Mouse (Mus musculus) hindbrain, embryonic 12.5 days (tissue): ENCODE measurements around the gene Plekhg4. TPM values are rescaled to one million over a fixed set of nuclear protein-coding genes. Genes with fewer than 3 reads are reported as not detected.

Experiments used
- ATAC-seq: fragments of 200-750 bp; cut with Nextera tagmentation; 2 replicates; pipeline ENCODE4 v1.8.0; 2017; ENCODE audit warnings: moderate TSS enrichment; ENCODE audit not compliant: low FRiP score
- H3K27ac ChIP-seq: fragments of 300-500 bp; sonication (generic); 2 replicates; pipeline ENCODE4 v1.5.1; 2016; ENCODE audit warnings: mild to moderate bottlenecking
- H3K27me3 ChIP-seq: fragments of 300-500 bp; sonication (generic); 2 replicates; pipeline ENCODE4 v1.6.1; 2016; ENCODE audit warnings: mild to moderate bottlenecking
- H3K36me3 ChIP-seq: fragments of 300-500 bp; sonication (generic); 2 replicates; pipeline ENCODE4 v1.6.1; 2016; ENCODE audit warnings: mild to moderate bottlenecking
- H3K4me1 ChIP-seq: fragments of 300-500 bp; sonication (generic); 2 replicates; pipeline ENCODE4 v1.6.1; 2016
- H3K4me2 ChIP-seq: fragments of 300-500 bp; sonication (generic); replicated peaks from 2 replicates; pipeline ENCODE4 v1.6.1; 2016; ENCODE audit warnings: mild to moderate bottlenecking
- H3K4me3 ChIP-seq: fragments of 300-500 bp; sonication (generic); 2 replicates; pipeline ENCODE4 v1.5.1; 2016; ENCODE audit warnings: mild to moderate bottlenecking
- H3K9ac ChIP-seq: fragments of 300-500 bp; sonication (generic); 2 replicates; pipeline ENCODE4 v1.6.1; 2016; ENCODE audit warnings: mild to moderate bottlenecking, moderate library complexity
- H3K9me3 ChIP-seq: fragments of 300-500 bp; sonication (generic); replicated peaks from 2 replicates; pipeline ENCODE4 v1.6.1; 2016; ENCODE audit warnings: mild to moderate bottlenecking
- WGBS: fragments of 180-500 bp; shearing (Covaris S2); methylation state at CpG from one replicate; pipeline ENCODE4 v1.1.7; 2016; 5-methylcytosine and 5-hydroxymethylcytosine counted together
- polyA plus RNA-seq: library from polyadenylated mRNA; unstranded; fragments of >200 nt; fragmentation: Nextera tagmentation; extraction: Ambion mirVana; gene quantifications from 2 replicates; pipeline ENCODE4 v1.2.1, GENCODE M21; 2016

The Plekhg4 gene
- polyA plus RNA-seq, 1 experiment from 2014 or later: 0.93 TPM

DNA sequence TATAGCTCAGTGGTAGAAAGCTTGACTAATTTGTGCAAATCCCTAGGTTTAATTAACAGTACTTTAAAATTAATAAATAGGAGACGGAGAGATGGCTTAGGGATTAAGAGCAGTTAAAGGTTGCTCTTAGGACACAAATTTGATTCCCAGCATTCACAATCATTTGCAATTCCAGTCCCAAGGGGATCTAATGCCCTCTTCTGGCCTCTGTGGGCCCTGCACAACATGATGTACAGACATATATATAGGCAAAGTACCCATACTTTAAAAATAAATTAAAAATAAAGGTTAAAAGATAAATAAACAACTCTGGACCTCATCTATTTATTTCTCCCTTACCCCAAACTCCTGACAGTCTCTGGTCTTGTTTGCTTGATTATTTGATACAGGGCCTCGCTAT, 45.9 kb downstream of the Plekhg4 start:
- H3K4me2 ChIP-seq: no peak overlapping the region
- H3K27me3 ChIP-seq: peaks cover 8% of the 10 kb centered on the region; the same call in 1 of the 2 replicates
- no peak overlapping the region for H3K4me3 ChIP-seq
- ATAC-seq: no peak
- 74% methylated on average over 2 of the region's 2 CpGs for WGBS
- H3K9ac ChIP-seq: no peak overlapping the region
- no peaks in the 10 kb centered on the region for H3K9me3 ChIP-seq
- no peaks in the 10 kb centered on the region for H3K36me3 ChIP-seq
- H3K27ac ChIP-seq: no peak overlapping the region
- H3K4me1 ChIP-seq: no peaks in the 10 kb centered on the region

DNA sequence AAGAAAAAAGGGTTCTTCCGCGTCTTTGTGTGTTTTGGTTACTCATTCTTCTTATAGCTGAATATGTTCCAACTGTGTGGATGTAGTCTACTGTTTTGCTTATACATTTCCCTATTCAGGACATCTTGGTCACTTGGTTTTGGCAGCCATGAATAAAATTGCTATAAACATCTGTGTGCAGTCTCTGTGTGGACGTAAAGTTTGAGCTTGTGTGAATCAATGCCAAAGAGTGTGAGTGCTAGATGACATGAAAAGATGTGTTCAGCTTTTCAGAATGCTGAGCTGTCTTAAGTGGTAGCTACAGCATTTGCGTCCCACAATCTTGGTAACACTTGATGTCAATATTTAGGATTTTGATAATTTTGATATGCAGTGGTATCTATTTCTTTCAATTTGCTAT, 46.7 kb downstream of the Plekhg4 start:
- H3K4me1 ChIP-seq: no peaks in the 10 kb centered on the region
- H3K36me3 ChIP-seq: no peaks in the 10 kb centered on the region
- H3K27ac ChIP-seq: no peak overlapping the region
- peaks cover under 1% of the 10 kb centered on the region; the same call in 1 of the 2 replicates for H3K27me3 ChIP-seq
- no peak overlapping the region for H3K4me3 ChIP-seq
- ATAC-seq: no peak
- no peak overlapping the region for H3K4me2 ChIP-seq
- WGBS: 91% methylated on average over 4 of the region's 4 CpGs
- H3K9ac ChIP-seq: no peak overlapping the region
- no peaks in the 10 kb centered on the region for H3K9me3 ChIP-seq

DNA sequence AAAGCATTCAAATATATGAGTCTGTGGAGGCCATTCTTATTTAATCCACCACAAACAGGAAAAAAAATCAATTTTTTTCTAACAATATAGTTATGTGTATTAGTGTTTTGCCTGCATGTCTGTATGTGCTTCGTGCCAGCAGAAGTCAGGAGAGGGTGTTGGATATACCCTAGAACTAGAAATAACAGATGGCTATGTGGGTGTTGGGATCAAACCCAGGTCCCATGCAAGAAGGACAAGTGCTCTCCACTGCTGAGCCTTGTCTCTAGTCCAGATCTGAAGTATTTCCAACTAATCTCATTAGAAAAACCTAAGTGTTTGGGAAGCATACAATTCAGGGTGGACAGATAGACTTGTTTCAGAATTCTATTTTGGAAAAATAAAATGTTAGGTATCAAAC, 48.9 kb downstream of the Plekhg4 start:
- Histone ChIP-seq H3K27ac (no peak overlapping the region), H3K4me3 (no peak overlapping the region), H3K9ac (no peak overlapping the region), H3K27me3 (no peaks in the 10 kb centered on the region), H3K4me1 (no peaks in the 10 kb centered on the region), H3K9me3 (no peaks in the 10 kb centered on the region), H3K36me3 (no peaks in the 10 kb centered on the region), H3K4me2 (no peak overlapping the region)
- 59% methylated on average over 1 of the region's 1 CpGs for WGBS
- ATAC-seq: no peak

DNA sequence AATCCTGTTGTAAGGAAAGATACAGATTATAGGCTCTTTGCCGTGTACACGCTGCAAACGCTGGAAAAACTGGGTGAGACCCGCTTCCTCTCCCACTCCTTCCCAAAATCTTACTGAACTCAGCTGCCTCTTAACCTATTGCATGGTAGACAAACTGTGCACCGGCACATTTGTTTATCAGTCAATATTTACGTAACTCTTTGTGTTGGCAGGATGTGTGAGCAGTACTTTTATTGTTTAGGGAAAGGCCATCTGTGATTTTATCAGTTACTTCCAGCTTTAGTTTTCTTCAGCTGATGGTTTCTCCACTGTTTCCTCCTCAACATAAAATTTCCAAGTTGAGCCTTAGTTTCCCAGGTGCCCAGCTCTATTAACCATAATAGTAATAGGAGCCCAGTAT, 53.8 kb downstream of the Plekhg4 start:
- Histone ChIP-seq H3K9me3 (no peaks in the 10 kb centered on the region), H3K4me2 (no peak overlapping the region), H3K9ac (no peak overlapping the region), H3K4me3 (no peak overlapping the region), H3K4me1 (peaks cover 3% of the 10 kb centered on the region; the same call in 1 of the 2 replicates), H3K36me3 (no peaks in the 10 kb centered on the region), H3K27ac (no peak overlapping the region), H3K27me3 (no peaks in the 10 kb centered on the region)
- WGBS: 81% methylated on average over 6 of the region's 6 CpGs
- ATAC-seq: no peak

DNA sequence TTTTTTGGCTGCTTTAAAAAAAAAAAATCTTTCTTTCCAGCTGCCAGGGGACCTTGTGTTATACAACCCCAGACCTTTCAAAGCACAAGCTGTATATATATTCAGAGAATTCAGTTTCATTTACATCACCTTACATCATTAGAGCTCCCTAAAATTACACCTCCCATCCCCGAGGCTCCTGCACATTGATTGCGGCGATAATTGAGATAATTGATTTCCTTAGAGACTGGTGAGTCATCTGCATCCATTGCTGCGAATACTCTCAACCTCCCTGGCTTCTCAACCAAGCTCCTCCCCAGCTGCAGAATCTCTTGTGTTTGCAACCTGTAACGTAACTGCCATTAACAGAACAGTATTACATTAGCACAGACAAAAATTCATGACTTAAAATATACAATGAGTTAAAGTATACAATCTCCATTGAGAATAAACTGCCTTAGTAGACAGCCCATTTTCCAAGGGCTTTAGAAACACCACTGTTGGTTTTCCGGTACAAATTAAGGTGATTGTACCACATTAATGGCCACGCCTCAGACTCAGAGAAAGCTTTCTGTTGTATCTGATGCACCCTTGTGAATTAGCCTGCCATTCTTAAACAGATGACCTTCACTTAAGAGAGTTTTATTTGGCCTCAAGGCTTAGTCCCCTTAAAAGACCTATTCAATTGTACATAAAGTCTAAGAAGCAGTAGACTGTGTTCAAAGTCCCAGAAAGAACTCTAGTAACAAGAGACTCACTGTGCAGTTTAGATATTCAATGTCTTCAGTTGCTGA, 58.9 kb downstream of the Plekhg4 start:
- H3K4me2 ChIP-seq: no peak overlapping the region
- H3K27me3 ChIP-seq: no peaks in the 10 kb centered on the region
- H3K9ac ChIP-seq: no peak overlapping the region
- H3K27ac ChIP-seq: peak overlapping the region; percentile 13; the same call in 1 of the 2 replicates
- no peak overlapping the region for H3K4me3 ChIP-seq
- WGBS: 47% methylated on average over 7 of the region's 7 CpGs
- H3K36me3 ChIP-seq: no peaks in the 10 kb centered on the region
- H3K9me3 ChIP-seq: no peaks in the 10 kb centered on the region
- H3K4me1 ChIP-seq: peaks cover 23% of the 10 kb centered on the region
- peak; percentile 66 for ATAC-seq

Other genes with a start within 250 kb of the Plekhg4 start
- gene Ces4a, start 241.5 kb upstream of the Plekhg4 start, polyA plus RNA-seq: not detected in 2 replicates
- gene Cbfb, start 202.6 kb upstream of the Plekhg4 start, polyA plus RNA-seq: 66.2 and 72.5 TPM in 2 replicates
- gene D230025D16Rik, start 148.1 kb upstream of the Plekhg4 start, polyA plus RNA-seq: 28.5 and 28.9 TPM in 2 replicates
- 7.5 and 9.5 TPM in 2 replicates for gene B3gnt9, start 118.1 kb upstream of the Plekhg4 start, polyA plus RNA-seq
- gene Tradd, start 108.7 kb upstream of the Plekhg4 start, polyA plus RNA-seq: 17.2 and 17.5 TPM in 2 replicates
- 0.97 and 1.4 TPM in 2 replicates for gene Fbxl8, start 108.6 kb upstream of the Plekhg4 start, polyA plus RNA-seq
- gene Hsf4, start 103.5 kb upstream of the Plekhg4 start, polyA plus RNA-seq: 0.23 TPM in 1 of 2 replicates, not detected in the other
- gene Nol3, start 97.1 kb upstream of the Plekhg4 start, polyA plus RNA-seq: 2.7 and 4.0 TPM in 2 replicates
- 63.2 and 74.0 TPM in 2 replicates for gene 4931428F04Rik, start 83.4 kb upstream of the Plekhg4 start, polyA plus RNA-seq
- 12.7 and 15.7 TPM in 2 replicates for gene Exoc3l, start 77.2 kb upstream of the Plekhg4 start, polyA plus RNA-seq
- 68.8 and 69.9 TPM in 2 replicates for gene E2f4, start 75.6 kb upstream of the Plekhg4 start, polyA plus RNA-seq
- gene Elmo3, start 67.7 kb upstream of the Plekhg4 start, polyA plus RNA-seq: 2.7 and 3.2 TPM in 2 replicates
- gene Lrrc29, start 47.0 kb upstream of the Plekhg4 start, polyA plus RNA-seq: 1.3 TPM in 2 replicates
- 97.6 and 100 TPM in 2 replicates for gene Tmem208, start 46.9 kb upstream of the Plekhg4 start, polyA plus RNA-seq
- 1.4 and 2.0 TPM in 2 replicates for gene Fhod1, start 25.3 kb upstream of the Plekhg4 start, polyA plus RNA-seq
- 7.2 and 7.7 TPM in 2 replicates for gene Slc9a5, start 24.4 kb upstream of the Plekhg4 start, polyA plus RNA-seq
- 0.08 TPM in 1 of 2 replicates, not detected in the other for gene Kctd19, start 40.2 kb downstream of the Plekhg4 start, polyA plus RNA-seq
- gene Lrrc36, start 40.3 kb downstream of the Plekhg4 start, polyA plus RNA-seq: 2.1 and 3.1 TPM in 2 replicates
- 162 and 186 TPM in 2 replicates for gene Tppp3, start 98.3 kb downstream of the Plekhg4 start, polyA plus RNA-seq
- 35.8 and 36.1 TPM in 2 replicates for gene Zdhhc1, start 123.6 kb downstream of the Plekhg4 start, polyA plus RNA-seq
- gene Hsd11b2, start 145.5 kb downstream of the Plekhg4 start, polyA plus RNA-seq: 24.2 and 24.7 TPM in 2 replicates
- 117 and 127 TPM in 2 replicates for gene Atp6v0d1, start 192.8 kb downstream of the Plekhg4 start, polyA plus RNA-seq
- 21.7 and 22.6 TPM in 2 replicates for gene Ripor1, start 232.0 kb downstream of the Plekhg4 start, polyA plus RNA-seq